Mouse (Mus musculus) ES-E14 (cell line): Measurements from ENCODE around the gene Ubtd2.

Source experiments
- MAFK ChIP-seq: IDR thresholded peaks from 2 replicates; pipeline ENCODE4 v1.6.1; 2014; ENCODE audit warnings: mild to moderate bottlenecking, low read depth, low read length, inconsistent platforms; ENCODE audit not compliant: insufficient read depth
- ZNF384 ChIP-seq: IDR thresholded peaks from 2 replicates; pipeline ENCODE4 v1.6.1; 2012; ENCODE audit warnings: low read depth, low read length, inconsistent platforms

GRCm38 (mm10) chr11:32425043-32425658 is 30.0 kb upstream of the Ubtd2 start:
- TF ChIP-seq MAFK (no peak), ZNF384 (no peak)
